Mouse (Mus musculus) hindbrain, embryonic 11.5 days (tissue): ENCODE data around the gene Rpl5. TPM values are rescaled to one million over a fixed set of nuclear protein-coding genes. Genes with fewer than 3 reads are reported as not detected.
"Not testable (repeated sequence)": the region's sequence is repeated elsewhere in the genome, so short reads cannot be mapped to it uniquely, and the experiment has no call there.

ENCODE experiments used
- ATAC-seq: fragments of 200-750 bp; cut with Nextera tagmentation; 2 replicates; pipeline ENCODE4 v1.8.0; 2017; ENCODE audit warnings: mild to moderate bottlenecking, moderate TSS enrichment, moderate library complexity; ENCODE audit not compliant: low FRiP score
- DNase-seq: peaks from one replicate; pipeline ENCODE4 v3.0.0-alpha.2; 2015; ENCODE audit warnings: low spot score
- H3K27ac ChIP-seq: fragments of 300-500 bp; sonication (generic); 2 replicates; pipeline ENCODE4 v1.5.1; 2014; ENCODE audit warnings: mild to moderate bottlenecking, low read depth, low read length
- H3K27me3 ChIP-seq: fragments of 300-500 bp; sonication (generic); 2 replicates; pipeline ENCODE4 v1.6.1; 2014; ENCODE audit warnings: mild to moderate bottlenecking, low read length, moderate library complexity, mixed read lengths; ENCODE audit not compliant: control insufficient read depth, insufficient read depth
- H3K36me3 ChIP-seq: fragments of 300-500 bp; sonication (generic); 2 replicates; pipeline ENCODE4 v1.6.1; 2014; ENCODE audit warnings: mild to moderate bottlenecking, low read length, moderate library complexity, mixed read lengths; ENCODE audit not compliant: control insufficient read depth, insufficient read depth
- H3K4me1 ChIP-seq: fragments of 300-500 bp; sonication (generic); replicated peaks from 2 replicates; pipeline ENCODE4 v1.6.1; 2014; ENCODE audit warnings: low read length, mixed read lengths; ENCODE audit not compliant: control insufficient read depth, insufficient read depth
- H3K4me2 ChIP-seq: fragments of 300-500 bp; sonication (generic); replicated peaks from 2 replicates; pipeline ENCODE4 v1.6.1; 2014; ENCODE audit warnings: mild to moderate bottlenecking, low read depth, low read length
- H3K4me3 ChIP-seq: fragments of 300-500 bp; sonication (generic); 2 replicates; pipeline ENCODE4 v1.5.1; 2014; ENCODE audit warnings: low read depth, low read length
- H3K9ac ChIP-seq: fragments of 300-500 bp; sonication (generic); 2 replicates; pipeline ENCODE4 v1.6.1; 2014; ENCODE audit warnings: low read depth, low read length
- H3K9me3 ChIP-seq: fragments of 300-500 bp; sonication (generic); 2 replicates; pipeline ENCODE4 v1.6.1; 2016; ENCODE audit warnings: low read length; ENCODE audit not compliant: control insufficient read depth
- WGBS: fragments of 180-500 bp; shearing (Covaris S2); extraction: QIAGEN DNeasy Blood & Tissue Kit; methylation state at CpG from one replicate; pipeline ENCODE4 v1.1.7; 2014; 5-methylcytosine and 5-hydroxymethylcytosine counted together
- polyA plus RNA-seq: library from polyadenylated mRNA; unstranded; fragments of >200 nt; fragmentation: Nextera tagmentation; extraction: Ambion mirVana; gene quantifications from 2 replicates; pipeline ENCODE4 v1.2.1, GENCODE M21; 2014

Gene Rpl5
- polyA plus RNA-seq, 1 experiment from 2014 or later: 79.5 TPM

DNA sequence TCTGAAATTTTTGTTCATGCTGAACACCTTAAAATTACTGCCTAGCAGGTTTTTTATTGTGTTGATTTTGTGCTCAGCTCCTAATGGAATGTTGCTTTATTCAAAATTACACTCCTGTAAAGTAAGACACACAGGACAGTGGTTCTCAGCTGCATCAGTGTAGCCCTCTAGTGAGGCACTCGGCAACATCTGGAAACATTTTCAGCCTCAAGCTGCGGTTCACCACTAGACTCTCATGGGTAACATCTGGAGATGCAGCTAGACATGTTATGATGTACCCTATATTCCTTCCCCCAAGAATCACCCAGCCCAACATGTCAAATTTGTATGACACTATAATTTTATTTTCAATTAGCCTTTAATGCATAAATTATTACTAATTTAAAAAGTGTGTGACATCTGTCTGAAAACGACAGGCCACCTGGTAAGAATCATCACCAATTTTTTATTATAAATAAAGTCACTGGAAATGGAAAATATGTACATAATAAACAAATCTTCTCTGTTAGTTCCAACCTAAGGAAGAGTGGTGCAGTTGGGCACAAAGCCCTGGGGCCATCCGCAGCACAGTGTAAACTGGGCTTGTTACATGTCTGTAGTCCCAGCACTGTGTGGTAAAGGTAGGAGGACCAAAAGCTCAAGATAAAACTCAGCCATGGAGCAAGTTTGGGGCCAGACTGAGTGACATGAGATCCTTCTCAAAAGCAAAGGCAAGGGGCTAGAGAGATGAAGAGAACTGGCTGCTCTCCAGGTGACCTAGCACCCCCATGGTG lies 33.1 kb downstream of the Rpl5 start:
- Histone ChIP-seq H3K9ac (no peak overlapping the region), H3K4me3 (no peak overlapping the region), H3K4me1 (no peaks in the 10 kb centered on the region), H3K36me3 (no peaks in the 10 kb centered on the region), H3K4me2 (no peak overlapping the region), H3K27me3 (no peaks in the 10 kb centered on the region), H3K9me3 (no peaks in the 10 kb centered on the region), H3K27ac (no peak overlapping the region)
- ATAC-seq (no peak), DNase-seq (no peak)
- 68% methylated on average over 4 of the region's 4 CpGs for WGBS

DNA sequence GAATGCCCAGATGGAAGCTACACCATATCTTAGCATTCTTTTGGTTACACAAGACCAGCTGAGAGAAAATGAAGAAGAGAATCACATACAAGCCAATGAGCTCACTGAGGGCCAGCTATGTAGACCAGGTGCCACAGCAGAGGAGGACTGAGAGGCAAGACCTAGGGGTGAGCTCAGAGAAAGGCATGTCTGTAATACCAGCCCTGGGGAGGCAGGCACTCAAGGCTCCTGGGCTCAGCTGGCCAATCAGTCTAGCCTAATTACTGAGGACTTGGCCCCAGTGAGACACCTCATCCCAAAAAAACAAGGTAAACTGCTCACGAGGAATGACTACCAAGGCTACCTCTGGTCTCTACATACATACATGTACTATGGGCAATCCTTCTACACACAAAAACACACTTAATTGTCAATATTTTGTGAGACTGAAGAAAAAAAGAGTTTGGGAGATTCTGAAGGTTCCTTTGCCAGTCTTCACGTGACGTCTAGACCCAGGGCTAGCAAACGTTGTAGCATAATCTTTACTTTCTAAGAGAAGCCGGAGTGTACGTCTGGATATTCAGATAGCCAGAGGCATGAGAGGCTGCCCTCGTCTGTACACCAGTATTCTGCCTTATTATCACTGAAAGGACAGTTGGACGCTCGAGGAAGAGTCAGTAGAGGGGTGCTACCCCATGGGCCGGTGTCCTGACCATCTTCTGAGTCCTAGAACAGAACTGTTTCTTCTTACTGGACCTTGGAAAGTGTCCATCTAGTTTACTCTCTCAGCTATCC lies 34.7 kb downstream of the Rpl5 start:
- DNase-seq (no peak), ATAC-seq (no peak)
- H3K4me3 ChIP-seq: no peak overlapping the region
- H3K4me1 ChIP-seq: no peaks in the 10 kb centered on the region
- no peaks in the 10 kb centered on the region for H3K27me3 ChIP-seq
- no peaks in the 10 kb centered on the region for H3K36me3 ChIP-seq
- no peak overlapping the region for H3K27ac ChIP-seq
- H3K4me2 ChIP-seq: no peak overlapping the region
- no peak overlapping the region for H3K9ac ChIP-seq
- WGBS: 95% methylated on average over 10 of the region's 10 CpGs
- H3K9me3 ChIP-seq: no peaks in the 10 kb centered on the region

DNA sequence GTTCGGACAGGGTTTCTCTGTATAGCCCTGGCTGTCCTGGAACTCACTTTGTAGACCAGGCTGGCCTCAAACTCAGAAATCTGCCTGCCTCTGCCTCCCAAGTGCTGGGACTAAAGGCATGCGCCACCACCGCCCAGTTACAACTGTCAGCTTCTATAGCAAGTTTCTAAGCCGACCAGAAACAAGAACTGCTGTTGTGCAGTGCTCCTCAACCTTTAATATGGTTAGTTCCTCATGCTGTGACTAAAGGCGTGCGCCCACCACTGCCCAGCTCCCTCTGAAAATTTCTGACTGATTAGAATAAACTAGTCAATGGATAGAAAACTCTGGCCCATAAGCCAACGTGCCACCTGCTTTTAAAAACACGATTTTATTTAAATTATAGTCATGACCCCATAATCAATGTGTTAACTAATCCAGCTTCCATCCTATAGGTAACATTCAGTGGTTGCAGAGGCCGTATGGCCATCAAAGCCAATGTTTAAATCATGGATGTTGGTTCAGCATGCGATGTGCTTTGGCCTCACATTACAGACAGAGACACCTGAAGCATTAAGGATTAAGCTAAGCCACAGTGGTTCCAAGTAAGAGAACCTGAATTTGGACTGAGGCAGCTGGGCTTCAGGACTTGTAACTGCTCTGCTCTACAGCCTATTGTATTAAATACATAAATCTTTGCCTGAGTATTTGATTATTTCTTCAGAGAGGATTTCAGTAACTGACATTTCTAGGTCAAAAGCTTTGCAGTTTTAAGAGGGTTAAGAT lies 36.5 kb downstream of the Rpl5 start:
- Histone ChIP-seq H3K9me3 (no peaks in the 10 kb centered on the region), H3K36me3 (no peaks in the 10 kb centered on the region), H3K27ac (no peak overlapping the region), H3K9ac (no peak overlapping the region), H3K27me3 (no peaks in the 10 kb centered on the region), H3K4me2 (no peak overlapping the region), H3K4me1 (no peaks in the 10 kb centered on the region), H3K4me3 (no peak overlapping the region)
- DNase-seq (no peak), ATAC-seq (no peak)
- WGBS: 86% methylated on average over 10 of the region's 10 CpGs

DNA sequence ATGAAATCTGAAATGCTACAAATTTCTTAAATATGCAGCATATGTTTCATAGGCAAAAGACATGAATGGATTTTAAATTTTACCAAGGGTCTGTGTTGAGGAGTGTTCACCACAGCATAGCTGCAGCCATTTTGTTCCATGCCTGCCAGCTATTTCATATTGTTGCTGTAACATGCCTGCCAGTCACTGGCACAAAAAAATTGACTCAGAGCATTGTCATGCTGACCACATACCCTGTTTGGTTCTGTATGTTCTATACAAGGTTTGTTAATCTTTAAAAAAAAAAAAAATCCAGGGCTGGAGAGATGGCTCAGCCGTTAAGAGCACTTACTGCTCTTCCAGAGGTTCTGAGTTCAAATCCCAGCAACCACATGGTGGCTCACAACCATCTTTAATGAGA lies 38.2 kb downstream of the Rpl5 start:
- not testable (repeated sequence) for H3K9me3 ChIP-seq, ATAC-seq, H3K27ac ChIP-seq, H3K4me1 ChIP-seq, DNase-seq, H3K4me3 ChIP-seq, H3K36me3 ChIP-seq, H3K4me2 ChIP-seq, H3K9ac ChIP-seq, H3K27me3 ChIP-seq
- 79% methylated on average over 1 of the region's 1 CpGs for WGBS

DNA sequence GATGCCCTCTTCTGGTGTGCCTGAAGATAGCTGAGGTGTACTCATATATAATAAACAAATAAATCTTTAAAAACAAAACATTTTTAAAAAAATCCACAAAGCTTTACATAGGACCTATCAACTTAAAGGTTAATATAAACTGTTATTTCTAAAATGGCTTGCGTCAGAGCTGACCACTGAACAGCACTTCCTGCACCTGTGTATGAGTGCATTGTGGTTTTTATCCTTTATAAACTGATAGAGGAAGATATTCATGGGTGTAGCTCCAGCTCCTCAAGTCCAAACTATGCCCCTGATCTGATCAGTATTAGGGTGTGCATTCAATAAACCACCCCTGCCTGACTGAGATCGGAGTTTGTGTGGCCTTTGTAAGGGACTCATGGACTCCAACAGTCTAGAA lies 38.6 kb downstream of the Rpl5 start:
- no peak overlapping the region for H3K27ac ChIP-seq
- H3K9me3 ChIP-seq: no peaks in the 10 kb centered on the region
- DNase-seq: no peak
- no peaks in the 10 kb centered on the region for H3K36me3 ChIP-seq
- H3K4me2 ChIP-seq: no peak overlapping the region
- WGBS: 92% methylated on average over 2 of the region's 2 CpGs
- no peaks in the 10 kb centered on the region for H3K4me1 ChIP-seq
- no peak overlapping the region for H3K4me3 ChIP-seq
- H3K9ac ChIP-seq: no peak overlapping the region
- no peaks in the 10 kb centered on the region for H3K27me3 ChIP-seq
- ATAC-seq: no peak

DNA sequence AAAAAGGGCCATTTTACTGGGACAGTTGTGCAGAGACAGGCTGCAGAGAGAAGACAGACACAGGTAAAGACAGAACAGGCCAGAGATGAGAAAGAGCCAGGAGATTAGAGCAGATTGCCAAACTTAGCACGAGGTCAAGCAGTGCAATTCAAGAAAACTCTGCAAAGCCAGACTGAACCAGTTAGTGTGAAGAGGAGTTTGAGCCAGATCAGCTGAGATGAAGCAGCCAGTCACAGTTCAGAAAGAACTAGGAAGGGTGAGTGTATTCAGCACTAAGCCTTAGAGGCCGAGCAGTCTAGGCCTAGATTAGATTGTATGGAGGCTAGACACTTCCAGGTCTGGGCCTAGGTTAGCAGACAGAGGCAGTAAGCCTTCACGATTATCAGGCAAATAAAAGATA lies 39.4 kb downstream of the Rpl5 start:
- no peaks in the 10 kb centered on the region for H3K27me3 ChIP-seq
- ATAC-seq (no peak), DNase-seq (no peak)
- 82% methylated on average over 3 of the region's 3 CpGs for WGBS
- H3K4me2 ChIP-seq: no peak overlapping the region
- no peak overlapping the region for H3K27ac ChIP-seq
- no peaks in the 10 kb centered on the region for H3K4me1 ChIP-seq
- no peaks in the 10 kb centered on the region for H3K9me3 ChIP-seq
- H3K36me3 ChIP-seq: no peaks in the 10 kb centered on the region
- H3K9ac ChIP-seq: no peak overlapping the region
- no peak overlapping the region for H3K4me3 ChIP-seq

DNA sequence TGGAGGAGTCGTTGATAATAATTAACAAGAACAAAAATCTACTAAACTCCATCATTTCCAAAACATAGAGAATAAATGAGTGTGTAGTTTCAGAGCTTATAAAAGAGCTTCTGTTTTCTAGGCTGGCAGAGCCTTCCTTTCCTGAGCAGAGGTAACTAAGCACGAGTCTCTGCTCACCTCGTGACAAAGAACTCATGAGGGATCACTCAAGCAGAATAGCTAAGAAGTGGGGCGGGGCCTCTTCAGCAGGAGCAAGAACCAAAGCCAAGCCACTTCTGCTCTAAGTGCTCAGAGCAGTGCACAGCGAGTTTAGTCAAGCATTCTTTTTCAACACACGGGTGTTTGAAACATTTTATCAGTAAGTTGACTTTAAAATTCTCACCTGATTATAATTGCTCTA lies 40.9 kb downstream of the Rpl5 start:
- Histone ChIP-seq H3K27ac (no peak overlapping the region), H3K9me3 (no peaks in the 10 kb centered on the region), H3K36me3 (no peaks in the 10 kb centered on the region), H3K27me3 (no peaks in the 10 kb centered on the region), H3K9ac (no peak overlapping the region), H3K4me2 (no peak overlapping the region), H3K4me1 (no peaks in the 10 kb centered on the region), H3K4me3 (no peak overlapping the region)
- no peak for DNase-seq
- 66% methylated on average over 6 of the region's 6 CpGs for WGBS
- no peak for ATAC-seq

DNA sequence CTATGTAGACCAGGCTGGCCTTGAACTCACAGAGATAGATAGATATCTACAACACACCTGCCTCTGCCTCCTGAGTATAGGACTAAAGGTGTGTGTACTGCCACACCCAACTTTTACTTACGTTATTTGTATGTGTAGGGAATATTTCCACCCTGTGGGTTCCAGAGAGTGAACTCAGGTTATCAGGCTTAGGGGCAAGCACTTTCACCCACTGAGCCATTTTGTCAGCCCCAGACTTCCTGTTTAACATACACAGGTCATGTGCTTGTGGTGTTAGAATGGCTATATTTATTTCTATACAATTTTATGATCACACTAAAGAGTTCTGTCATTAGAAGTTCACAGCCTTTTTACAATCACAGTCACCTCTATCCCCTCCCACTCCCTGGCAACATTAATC lies 42.6 kb downstream of the Rpl5 start:
- no peaks in the 10 kb centered on the region for H3K27me3 ChIP-seq
- no peaks in the 10 kb centered on the region for H3K9me3 ChIP-seq
- ATAC-seq (no peak), DNase-seq (no peak)
- H3K4me3 ChIP-seq: no peak overlapping the region
- no peak overlapping the region for H3K4me2 ChIP-seq
- H3K36me3 ChIP-seq: no peaks in the 10 kb centered on the region
- WGBS: 83% methylated on average over 1 of the region's 1 CpGs
- H3K9ac ChIP-seq: no peak overlapping the region
- H3K4me1 ChIP-seq: no peaks in the 10 kb centered on the region
- H3K27ac ChIP-seq: no peak overlapping the region
